Mouse (Mus musculus): Measurements from ENCODE around the gene Hmga2.

DNA sequence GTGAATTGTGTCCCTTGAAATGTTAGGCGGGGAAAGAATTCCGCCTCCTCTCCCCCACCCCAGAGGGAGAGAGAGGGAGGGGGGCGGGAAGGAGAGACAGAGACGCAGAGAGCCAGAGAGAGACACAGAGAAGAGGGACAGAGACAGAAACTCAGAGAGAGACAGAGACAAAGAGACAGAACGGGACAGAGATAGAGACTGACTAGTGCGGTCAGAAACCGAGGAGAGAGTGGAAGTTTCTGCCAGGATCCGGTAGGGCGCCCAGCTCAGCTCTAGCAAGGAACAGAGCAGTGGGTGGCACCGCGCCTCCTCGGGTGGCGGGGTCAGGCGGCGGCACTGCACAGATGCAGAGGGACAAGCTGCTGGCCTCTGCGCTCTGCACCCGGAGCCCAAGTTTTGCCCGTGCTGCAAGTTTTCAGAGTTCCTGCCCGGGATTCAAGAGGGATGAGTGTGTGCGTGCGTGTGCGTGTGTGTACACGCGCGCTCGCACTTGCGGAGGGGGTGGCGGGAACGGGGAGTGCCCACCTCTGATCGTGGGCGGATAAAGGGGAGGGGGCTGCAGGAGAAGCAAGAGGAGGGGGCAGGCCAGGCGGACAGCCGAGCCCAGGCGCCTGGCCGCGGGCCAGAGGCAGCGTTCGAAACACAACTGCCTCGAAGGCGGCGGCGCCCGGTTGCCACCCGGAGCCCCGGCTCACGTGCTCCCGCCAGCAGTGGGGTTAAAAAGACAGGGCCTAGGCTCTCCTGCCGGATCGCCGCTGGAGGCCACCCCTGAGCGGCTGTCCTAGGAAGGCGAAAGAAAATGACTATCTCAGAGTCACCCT, 457 bp upstream of the Hmga2 start:
- no peak for TF ChIP-seq CHD2 (IDR thresholded peaks at IDR 0.05; ENCODE audit: low read depth, low read length)
- no peak for TF ChIP-seq ZC3H11A (IDR thresholded peaks at IDR 0.05; ENCODE audit: borderline replicate concordance, low read depth, low read length)
- no peak for TF ChIP-seq MAFK (IDR thresholded peaks at IDR 0.05; ENCODE audit: insufficient read depth, low read depth, low read length)

Data from ES-E14 (cell line).